8 mouse cellular contexts compared by ENCODE assay signal in the genomic region with DNA sequence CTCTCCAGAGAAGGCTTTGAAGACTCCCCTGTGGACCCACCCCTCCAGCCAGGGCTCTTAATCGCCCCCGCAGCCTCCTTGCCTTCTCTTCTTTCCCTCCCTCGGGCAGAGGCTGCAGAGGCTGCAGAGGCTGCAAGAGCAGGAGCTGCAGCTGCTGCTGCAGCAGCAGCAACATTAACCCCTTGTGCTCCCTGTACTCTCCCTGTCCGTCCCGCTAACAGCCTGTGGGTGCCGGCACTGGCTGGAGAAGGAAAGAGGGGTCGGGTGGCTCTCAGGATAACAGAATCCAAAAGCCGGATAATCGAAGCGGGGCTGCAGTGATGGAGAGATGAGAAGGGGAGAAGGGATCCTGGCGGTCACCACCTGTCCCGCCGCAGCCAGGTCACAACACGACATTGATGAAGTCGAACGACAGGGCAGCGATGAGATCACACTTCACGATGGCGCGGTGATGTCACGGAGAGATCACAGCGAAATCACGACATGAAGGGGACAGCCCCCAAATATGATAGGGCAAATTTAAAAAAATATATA. TPM values are rescaled to one million over a fixed set of nuclear protein-coding genes. Genes with fewer than 3 reads are reported as not detected.
A peak's percentile ranks its signal among the peaks of the same experiment; 100 is the strongest.
DNase-seq lines count a peak whose midpoint lies in the region; ATAC-seq and TF ChIP-seq lines count a peak whose summit lies in the region.

No protein-coding gene starts in this region.

- H3K36me3 ChIP-seq in lung, embryonic 14.5 days (ENCODE audit: insufficient read depth): peaks cover 27% of the 10 kb centered on the region
- H3K36me3 ChIP-seq in hindbrain, embryonic 15.5 days: peaks cover 14% of the 10 kb centered on the region

- under 1% methylated on average over 23 of the region's 23 CpGs for WGBS in lung, embryonic 14.5 days
- WGBS in hindbrain, embryonic 15.5 days: 0% methylated on average over 23 of the region's 23 CpGs

- peak overlapping the region; percentile 93 for H3K4me2 ChIP-seq in lung, embryonic 14.5 days
- peak overlapping the region; percentile 95 for H3K4me2 ChIP-seq in hindbrain, embryonic 15.5 days

- H3K9ac ChIP-seq in lung, embryonic 14.5 days: peak overlapping the region; percentile 64
- peak overlapping the region; percentile 81 for H3K9ac ChIP-seq in hindbrain, embryonic 15.5 days

- H3K4me1 ChIP-seq in lung, embryonic 14.5 days (ENCODE audit: insufficient read depth): peaks cover 7% of the 10 kb centered on the region; the same call in 1 of the 2 replicates
- peaks cover 59% of the 10 kb centered on the region for H3K4me1 ChIP-seq in hindbrain, embryonic 15.5 days (replicated peaks)

- peak overlapping the region; percentile 88 for H3K4me3 ChIP-seq in lung, embryonic 14.5 days (ENCODE audit: low read depth, low read length)
- peak overlapping the region; percentile 75 for H3K4me3 ChIP-seq in hindbrain, embryonic 15.5 days

- no peak for TF ChIP-seq CTCF in lung, embryonic 14.5 days (IDR thresholded peaks at IDR 0.05; ENCODE audit: low read depth)

- no peak for ATAC-seq in lung, embryonic 14.5 days (ENCODE audit: insufficient read depth)
- peak; percentile 4; the same call in 1 of the 2 replicates for ATAC-seq in common myeloid progenitor, adult 5-6 weeks (replicated peaks; ENCODE audit: low read depth, poor library complexity, severe bottlenecking)
- no peak for ATAC-seq in hindbrain, embryonic 15.5 days (ENCODE audit: low FRiP score, low read depth)
- peak; percentile 25; the same call in 1 of the 2 replicates for ATAC-seq in megakaryocyte-erythroid progenitor cell, adult 5-6 weeks (replicated peaks; ENCODE audit: low FRiP score, low TSS enrichment, poor library complexity, severe bottlenecking)

- peak; percentile 78 for DNase-seq in cerebellum, adult 11-12 months
- DNase-seq in cerebellum, adult 9-10 months: no peak
- peak; percentile 49 for DNase-seq in lung, embryonic 14.5 days
- DNase-seq in lung, postnatal 4 days: no peak
- peak; percentile 51 for DNase-seq in thymus, postnatal 4 days

- H3K9me3 ChIP-seq in lung, embryonic 14.5 days (ENCODE audit: low read depth, low read length): no peaks in the 10 kb centered on the region
- no peaks in the 10 kb centered on the region for H3K9me3 ChIP-seq in hindbrain, embryonic 15.5 days

- H3K27me3 ChIP-seq in lung, embryonic 14.5 days (ENCODE audit: insufficient read depth, low read length): no peaks in the 10 kb centered on the region
- H3K27me3 ChIP-seq in hindbrain, embryonic 15.5 days: no peaks in the 10 kb centered on the region

- peak overlapping the region; percentile 96; the same call in 1 of the 2 replicates for H3K27ac ChIP-seq in lung, embryonic 14.5 days (ENCODE audit: low read depth)
- H3K27ac ChIP-seq in hindbrain, embryonic 15.5 days (replicated peaks): peak overlapping the region; percentile 99

RNA-seq across cellular contexts. Expression of gene Ncdn, which starts 0.6 kb away (rescaled TPM):
- 28.7 and 30.4 TPM in 2 replicates for polyA plus RNA-seq in lung, embryonic 14.5 days (2014; fragmentation: Nextera tagmentation; extraction: Ambion mirVana)
- total RNA-seq in common myeloid progenitor, adult 5-6 weeks (2017): 6.5 and 10.0 TPM in 2 replicates
- polyA plus RNA-seq in hindbrain, embryonic 15.5 days (2015; fragmentation: Nextera tagmentation; extraction: Ambion mirVana): 130 and 146 TPM in 2 replicates
- 14.3 and 22.2 TPM in 2 replicates for total RNA-seq in megakaryocyte-erythroid progenitor cell, adult 5-6 weeks (2014; fragmentation: Nextera tagmentation)
- 5.9 and 11.7 TPM in 2 replicates for total RNA-seq in megakaryocyte-erythroid progenitor cell, adult 5-6 weeks (2017)

RNA-seq across cellular contexts. Expression of gene AU040320, which starts 0.7 kb away (rescaled TPM):
- 20.9 and 23.1 TPM in 2 replicates for polyA plus RNA-seq in lung, embryonic 14.5 days (2014; fragmentation: Nextera tagmentation; extraction: Ambion mirVana)
- total RNA-seq in common myeloid progenitor, adult 5-6 weeks (2017): 13.3 and 28.6 TPM in 2 replicates
- polyA plus RNA-seq in hindbrain, embryonic 15.5 days (2015; fragmentation: Nextera tagmentation; extraction: Ambion mirVana): 39.5 and 41.4 TPM in 2 replicates
- total RNA-seq in megakaryocyte-erythroid progenitor cell, adult 5-6 weeks (2014; fragmentation: Nextera tagmentation): 24.1 and 25.1 TPM in 2 replicates
- 9.7 and 20.0 TPM in 2 replicates for total RNA-seq in megakaryocyte-erythroid progenitor cell, adult 5-6 weeks (2017)

RNA-seq across cellular contexts. Expression of gene Tfap2e, which starts 16.6 kb away (rescaled TPM):
- not detected in 2 replicates for polyA plus RNA-seq in lung, embryonic 14.5 days (2014; fragmentation: Nextera tagmentation; extraction: Ambion mirVana)
- not detected in 2 replicates for total RNA-seq in common myeloid progenitor, adult 5-6 weeks (2017)
- polyA plus RNA-seq in hindbrain, embryonic 15.5 days (2015; fragmentation: Nextera tagmentation; extraction: Ambion mirVana): 0.32 and 0.51 TPM in 2 replicates
- not detected in 2 replicates for total RNA-seq in megakaryocyte-erythroid progenitor cell, adult 5-6 weeks (2014; fragmentation: Nextera tagmentation)
- not detected in 2 replicates for total RNA-seq in megakaryocyte-erythroid progenitor cell, adult 5-6 weeks (2017)

Comparison
In these comparisons a context has a peak if more than half of its experiments do, and no peak if none do; other contexts are left out.
1. DNase-seq: peak in cerebellum, adult 11-12 months (single experiment), lung, embryonic 14.5 days (single experiment) and thymus, postnatal 4 days (single experiment); none in cerebellum, adult 9-10 months (single experiment) and lung, postnatal 4 days (0 of 2).
2. ATAC-seq: peak in common myeloid progenitor, adult 5-6 weeks (single experiment) and megakaryocyte-erythroid progenitor cell, adult 5-6 weeks (single experiment); none in lung, embryonic 14.5 days (single experiment) and hindbrain, embryonic 15.5 days (single experiment).